Mouse (Mus musculus): ENCODE results near the gene Olfr1499. TPM values are rescaled to one million over a fixed set of nuclear protein-coding genes. Genes with fewer than 3 reads are reported as not detected.
"Not testable (repeated sequence)": the region's sequence is repeated elsewhere in the genome, so short reads cannot be mapped to it uniquely, and the experiment has no call there.

The Olfr1499 gene
- not detected in 2 replicates for polyA plus RNA-seq (2012; rRNA removed)

DNA sequence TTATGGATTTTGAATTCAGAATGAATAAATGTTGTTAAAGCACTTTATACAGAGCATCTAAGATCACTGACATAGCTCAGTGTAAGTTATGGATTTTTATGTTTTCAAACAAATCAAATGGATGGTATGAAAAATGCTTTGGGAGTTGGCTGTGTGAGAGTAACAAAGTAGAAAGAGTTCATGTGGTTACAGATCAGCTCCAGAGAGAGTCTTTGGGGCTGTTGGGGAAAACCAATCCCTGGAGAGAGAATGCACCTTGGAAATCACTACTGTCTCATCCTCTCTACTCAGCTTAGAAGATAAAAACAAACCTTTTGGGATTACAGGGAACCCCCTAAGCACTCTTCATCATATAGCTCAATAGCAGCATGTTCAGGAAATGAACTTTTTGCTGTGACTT lies at the start of gene Olfr1499:
Gene Olfr1499 (minus strand): TSS at position 101 of the 400 bp plus-strand sequence.
- no peak within 1 kb of the TSS for H3K27ac ChIP-seq (ENCODE audit: control insufficient read depth, insufficient read depth, low read depth, low read length)
- no peaks in the 10 kb centered on the region for H3K4me1 ChIP-seq (ENCODE audit: control insufficient read depth, insufficient read depth, low read length)
- H3K4me3 ChIP-seq (ENCODE audit: control insufficient read depth, low read depth, low read length): no peak within 1 kb of the TSS
- H3K27me3 ChIP-seq (ENCODE audit: control insufficient read depth, insufficient read depth, low read length): no peaks in the 10 kb centered on the region
- no peaks in the 10 kb centered on the region for H3K36me3 ChIP-seq (ENCODE audit: control insufficient read depth, insufficient read depth, low read length)
- no peak for TF ChIP-seq POLR2A (IDR thresholded peaks at IDR 0.05; ENCODE audit: control insufficient read depth, low read depth, low read length)
- TF ChIP-seq CTCF (IDR thresholded peaks at IDR 0.05; ENCODE audit: control insufficient read depth, insufficient read depth, insufficient replicate concordance, low read depth, low read length): no peak

DNA sequence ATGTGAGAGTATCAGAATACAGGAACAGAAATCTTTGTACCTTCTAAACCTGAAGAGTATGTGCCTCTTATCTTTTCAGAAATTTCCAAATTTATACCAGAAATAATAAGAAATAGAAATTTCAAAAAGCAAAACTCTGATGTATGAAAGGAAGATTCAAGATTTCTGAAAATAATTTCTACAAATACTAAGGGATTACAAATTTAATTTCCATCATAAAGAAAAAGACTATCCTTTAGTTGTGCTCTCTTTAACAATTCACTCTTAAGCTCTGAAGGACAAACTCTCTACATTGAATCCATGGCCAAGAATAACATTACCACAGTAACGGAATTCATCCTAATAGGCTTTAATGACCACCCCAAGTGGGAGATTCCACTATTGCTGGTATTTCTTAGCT lies 42.2 kb upstream of the Olfr1499 start, which contains the start of gene Olfr1502:
Gene Olfr1502 (plus strand): TSS at position 301 of the 400 bp plus-strand sequence.
- TF ChIP-seq POLR2A (IDR thresholded peaks at IDR 0.05; ENCODE audit: control insufficient read depth, low read depth, low read length): no peak
- no peak for TF ChIP-seq CTCF (IDR thresholded peaks at IDR 0.05; ENCODE audit: control insufficient read depth, insufficient read depth, insufficient replicate concordance, low read depth, low read length)
- H3K27ac ChIP-seq (ENCODE audit: control insufficient read depth, insufficient read depth, low read depth, low read length): no peak within 1 kb of the TSS
- no peak within 1 kb of the TSS for H3K4me3 ChIP-seq (ENCODE audit: control insufficient read depth, low read depth, low read length)
- no peaks in the 10 kb centered on the region for H3K36me3 ChIP-seq (ENCODE audit: control insufficient read depth, insufficient read depth, low read length)
- H3K27me3 ChIP-seq (ENCODE audit: control insufficient read depth, insufficient read depth, low read length): no peaks in the 10 kb centered on the region
- no peaks in the 10 kb centered on the region for H3K4me1 ChIP-seq (ENCODE audit: control insufficient read depth, insufficient read depth, low read length)

DNA sequence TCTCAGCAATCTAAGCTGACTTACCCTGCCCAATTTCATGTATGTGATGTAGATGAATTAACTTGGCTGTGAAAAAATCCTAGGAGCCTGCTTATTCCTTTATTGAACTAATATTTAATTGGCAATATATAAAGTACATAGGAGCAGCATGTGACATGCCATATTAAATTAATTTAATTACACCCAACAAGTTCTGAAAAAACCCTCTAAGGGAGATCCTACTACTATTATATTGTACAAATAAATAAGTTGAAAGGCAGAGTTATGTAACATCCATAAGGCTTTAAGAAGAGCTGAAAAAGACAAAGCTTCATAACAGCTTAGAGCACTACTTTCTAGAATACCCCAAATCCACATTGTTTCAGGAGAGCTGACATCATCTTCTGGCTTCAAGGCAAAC lies 31.3 kb upstream of the Olfr1499 start, which contains the start of gene Olfr1501:
Gene Olfr1501 (minus strand): TSS at position 101 of the 400 bp plus-strand sequence.
- H3K27ac ChIP-seq (ENCODE audit: control insufficient read depth, insufficient read depth, low read depth, low read length); H3K4me3 ChIP-seq (ENCODE audit: control insufficient read depth, low read depth, low read length); H3K36me3 ChIP-seq (ENCODE audit: control insufficient read depth, insufficient read depth, low read length); H3K4me1 ChIP-seq (ENCODE audit: control insufficient read depth, insufficient read depth, low read length); H3K27me3 ChIP-seq (ENCODE audit: control insufficient read depth, insufficient read depth, low read length): not testable (repeated sequence)

DNA sequence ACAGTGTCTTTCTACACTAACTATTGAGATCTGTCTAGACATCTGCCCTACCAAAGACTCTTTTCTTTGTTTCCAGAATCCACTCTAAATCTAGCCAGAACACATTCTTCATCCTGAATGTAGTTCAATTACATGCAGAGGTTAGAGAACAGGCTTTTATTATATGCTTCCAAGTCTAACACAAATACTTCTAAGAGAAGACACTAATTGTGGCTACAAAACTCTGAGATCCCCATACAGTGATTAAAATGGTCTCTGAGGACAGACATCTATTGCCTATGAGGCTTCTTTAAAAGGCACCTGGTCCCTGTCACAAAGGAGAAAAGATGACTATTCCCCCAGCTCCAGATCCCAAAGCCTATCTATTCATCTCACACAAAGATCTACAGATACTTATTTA lies 11.1 kb upstream of the Olfr1499 start, which contains the start of gene Olfr1500:
Gene Olfr1500 (minus strand): TSS at position 101 of the 400 bp plus-strand sequence.
- Histone ChIP-seq H3K27ac (ENCODE audit: control insufficient read depth, insufficient read depth, low read depth, low read length) (no peak within 1 kb of the TSS), H3K4me1 (ENCODE audit: control insufficient read depth, insufficient read depth, low read length) (no peaks in the 10 kb centered on the region), H3K4me3 (ENCODE audit: control insufficient read depth, low read depth, low read length) (no peak within 1 kb of the TSS), H3K36me3 (ENCODE audit: control insufficient read depth, insufficient read depth, low read length) (no peaks in the 10 kb centered on the region), H3K27me3 (ENCODE audit: control insufficient read depth, insufficient read depth, low read length) (no peaks in the 10 kb centered on the region)
- TF ChIP-seq POLR2A (IDR thresholded peaks at IDR 0.05; ENCODE audit: control insufficient read depth, low read depth, low read length) (no peak), CTCF (IDR thresholded peaks at IDR 0.05; ENCODE audit: control insufficient read depth, insufficient read depth, insufficient replicate concordance, low read depth, low read length) (no peak)

DNA sequence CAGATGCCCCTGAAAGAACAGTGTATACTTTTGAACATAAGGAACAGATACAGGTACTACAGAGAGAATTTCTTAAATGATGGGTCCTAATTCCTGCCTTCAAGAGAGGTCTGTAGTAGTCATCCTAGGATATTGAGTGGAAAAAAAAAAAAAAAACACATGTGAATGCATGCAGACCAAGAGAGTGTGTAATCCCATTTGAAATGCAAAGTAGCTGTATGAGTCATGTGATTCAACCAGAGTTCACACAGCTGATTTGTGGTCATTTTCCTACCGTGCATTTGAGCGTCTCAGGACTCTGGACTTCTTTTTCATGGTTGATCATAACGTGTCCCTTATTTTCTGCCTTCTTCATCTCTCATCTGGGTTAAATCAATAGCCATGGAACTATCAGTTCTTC lies 9.2 kb upstream of the Olfr1499 start:
- Histone ChIP-seq H3K27me3 (ENCODE audit: control insufficient read depth, insufficient read depth, low read length) (no peaks in the 10 kb centered on the region), H3K4me3 (ENCODE audit: control insufficient read depth, low read depth, low read length) (no peak overlapping the region), H3K27ac (ENCODE audit: control insufficient read depth, insufficient read depth, low read depth, low read length) (no peak overlapping the region), H3K36me3 (ENCODE audit: control insufficient read depth, insufficient read depth, low read length) (no peaks in the 10 kb centered on the region), H3K4me1 (ENCODE audit: control insufficient read depth, insufficient read depth, low read length) (no peaks in the 10 kb centered on the region)
- TF ChIP-seq POLR2A (IDR thresholded peaks at IDR 0.05; ENCODE audit: control insufficient read depth, low read depth, low read length): no peak
- TF ChIP-seq CTCF (IDR thresholded peaks at IDR 0.05; ENCODE audit: control insufficient read depth, insufficient read depth, insufficient replicate concordance, low read depth, low read length): no peak

DNA sequence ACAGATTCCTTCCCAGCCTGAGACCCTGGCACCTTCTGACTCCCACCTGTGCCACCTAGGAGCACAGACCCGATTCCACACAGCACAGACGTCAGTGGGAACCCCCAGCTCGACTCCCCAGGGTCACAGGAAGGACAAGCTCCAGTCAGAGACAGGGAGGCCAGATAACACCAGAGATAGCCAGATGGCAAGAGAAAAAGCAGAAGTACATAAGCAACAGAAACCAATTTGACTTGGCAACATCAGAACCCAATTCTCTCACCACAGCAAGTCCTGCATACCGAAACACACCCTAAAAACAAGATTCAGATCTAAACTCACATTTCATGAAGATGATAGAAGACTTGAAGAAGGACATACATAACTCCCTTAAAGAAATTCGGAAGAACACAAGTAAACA lies 1.6 kb upstream of the Olfr1499 start:
- H3K4me1 ChIP-seq (ENCODE audit: control insufficient read depth, insufficient read depth, low read length): no peaks in the 10 kb centered on the region
- H3K36me3 ChIP-seq (ENCODE audit: control insufficient read depth, insufficient read depth, low read length): no peaks in the 10 kb centered on the region
- no peaks in the 10 kb centered on the region for H3K27me3 ChIP-seq (ENCODE audit: control insufficient read depth, insufficient read depth, low read length)
- H3K27ac ChIP-seq (ENCODE audit: control insufficient read depth, insufficient read depth, low read depth, low read length): no peak overlapping the region
- TF ChIP-seq POLR2A (IDR thresholded peaks at IDR 0.05; ENCODE audit: control insufficient read depth, low read depth, low read length) (no peak), CTCF (IDR thresholded peaks at IDR 0.05; ENCODE audit: control insufficient read depth, insufficient read depth, insufficient replicate concordance, low read depth, low read length) (no peak)
- no peak overlapping the region for H3K4me3 ChIP-seq (ENCODE audit: control insufficient read depth, low read depth, low read length)

DNA sequence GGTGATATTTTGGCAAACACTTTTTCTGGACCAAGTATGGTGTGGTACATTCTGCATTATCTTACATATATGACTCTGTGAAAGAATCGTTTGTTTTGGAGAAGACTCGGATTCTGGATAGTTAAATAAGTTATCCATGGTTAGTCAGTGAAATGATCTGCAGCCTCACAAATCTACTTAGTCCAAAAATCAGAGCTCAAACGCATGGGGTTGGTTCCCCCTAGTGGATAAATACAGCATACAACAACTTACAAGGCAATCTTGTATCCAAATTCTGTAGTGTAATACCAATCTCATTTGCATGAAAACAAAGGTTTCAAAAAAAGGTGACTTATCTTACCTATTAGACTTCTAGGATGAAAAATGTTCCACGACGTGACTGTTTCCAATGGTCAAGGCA lies 420 bp downstream of the Olfr1499 start:
- Histone ChIP-seq H3K27me3 (ENCODE audit: control insufficient read depth, insufficient read depth, low read length) (no peaks in the 10 kb centered on the region), H3K4me1 (ENCODE audit: control insufficient read depth, insufficient read depth, low read length) (no peaks in the 10 kb centered on the region), H3K27ac (ENCODE audit: control insufficient read depth, insufficient read depth, low read depth, low read length) (no peak overlapping the region), H3K4me3 (ENCODE audit: control insufficient read depth, low read depth, low read length) (no peak overlapping the region), H3K36me3 (ENCODE audit: control insufficient read depth, insufficient read depth, low read length) (no peaks in the 10 kb centered on the region)
- TF ChIP-seq POLR2A (IDR thresholded peaks at IDR 0.05; ENCODE audit: control insufficient read depth, low read depth, low read length): no peak
- TF ChIP-seq CTCF (IDR thresholded peaks at IDR 0.05; ENCODE audit: control insufficient read depth, insufficient read depth, insufficient replicate concordance, low read depth, low read length): no peak

DNA sequence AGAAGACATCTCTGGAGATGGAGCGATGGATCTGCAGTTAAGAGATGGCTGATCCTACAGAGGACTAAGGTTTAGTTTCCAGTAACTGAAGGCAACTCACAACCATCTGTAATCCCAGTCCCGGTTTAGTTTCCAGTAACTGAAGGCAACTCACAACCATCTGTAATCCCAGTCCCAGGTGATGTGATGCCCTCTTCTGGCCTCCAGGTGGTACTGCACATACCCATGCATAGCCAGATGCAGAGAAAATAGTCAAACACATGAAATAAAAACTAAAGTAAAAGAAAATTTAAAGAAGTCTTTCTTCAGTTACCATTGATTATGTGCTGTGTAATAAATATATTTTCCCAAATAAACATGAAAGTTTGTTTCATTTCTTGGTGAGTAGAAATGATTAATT lies 6.4 kb downstream of the Olfr1499 start:
- H3K27ac ChIP-seq (ENCODE audit: control insufficient read depth, insufficient read depth, low read depth, low read length): no peak overlapping the region
- no peak overlapping the region for H3K4me3 ChIP-seq (ENCODE audit: control insufficient read depth, low read depth, low read length)
- H3K36me3 ChIP-seq (ENCODE audit: control insufficient read depth, insufficient read depth, low read length): no peaks in the 10 kb centered on the region
- H3K4me1 ChIP-seq (ENCODE audit: control insufficient read depth, insufficient read depth, low read length): no peaks in the 10 kb centered on the region
- H3K27me3 ChIP-seq (ENCODE audit: control insufficient read depth, insufficient read depth, low read length): no peaks in the 10 kb centered on the region
- TF ChIP-seq CTCF (IDR thresholded peaks at IDR 0.05; ENCODE audit: control insufficient read depth, insufficient read depth, insufficient replicate concordance, low read depth, low read length): peak; percentile 41; the same call in 1 of the 2 replicates
- TF ChIP-seq POLR2A (IDR thresholded peaks at IDR 0.05; ENCODE audit: control insufficient read depth, low read depth, low read length): no peak

DNA sequence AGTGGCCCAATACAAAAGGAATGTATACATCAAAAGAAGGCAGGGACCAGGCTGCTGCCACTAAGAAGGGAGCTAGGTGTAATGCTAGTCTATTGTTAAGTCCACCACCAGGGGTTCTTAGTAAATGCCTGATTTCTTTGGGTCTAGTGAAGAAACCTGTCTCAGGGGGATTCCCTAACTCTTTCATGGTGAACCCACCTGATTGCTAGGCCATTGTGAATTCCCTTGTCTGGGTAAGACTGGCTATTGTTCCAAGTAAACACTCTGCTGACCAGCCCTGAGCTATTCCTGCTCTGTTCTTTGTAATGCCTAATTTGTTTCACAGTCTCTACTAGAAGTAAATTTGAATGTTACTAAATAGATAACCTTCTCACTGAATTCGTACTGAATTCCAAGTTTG lies 13.8 kb downstream of the Olfr1499 start:
- H3K36me3 ChIP-seq (ENCODE audit: control insufficient read depth, insufficient read depth, low read length); H3K27ac ChIP-seq (ENCODE audit: control insufficient read depth, insufficient read depth, low read depth, low read length); H3K27me3 ChIP-seq (ENCODE audit: control insufficient read depth, insufficient read depth, low read length); H3K4me3 ChIP-seq (ENCODE audit: control insufficient read depth, low read depth, low read length); H3K4me1 ChIP-seq (ENCODE audit: control insufficient read depth, insufficient read depth, low read length): not testable (repeated sequence)

Measured in testis, adult 2 months (tissue).